Mouse (Mus musculus) frontal cortex, adult (tissue): ENCODE measurements around the gene S100b.
A peak's percentile ranks its signal among the peaks of the same experiment; 100 is the strongest.

Experiments
- ATAC-seq: cut with Nextera tagmentation; 2 replicates; pipeline ENCODE4 v1.9.2; 2017; ENCODE audit warnings: mild to moderate bottlenecking, moderate library complexity, mixed read lengths; ENCODE audit not compliant: low TSS enrichment

S100b gene

DNA sequence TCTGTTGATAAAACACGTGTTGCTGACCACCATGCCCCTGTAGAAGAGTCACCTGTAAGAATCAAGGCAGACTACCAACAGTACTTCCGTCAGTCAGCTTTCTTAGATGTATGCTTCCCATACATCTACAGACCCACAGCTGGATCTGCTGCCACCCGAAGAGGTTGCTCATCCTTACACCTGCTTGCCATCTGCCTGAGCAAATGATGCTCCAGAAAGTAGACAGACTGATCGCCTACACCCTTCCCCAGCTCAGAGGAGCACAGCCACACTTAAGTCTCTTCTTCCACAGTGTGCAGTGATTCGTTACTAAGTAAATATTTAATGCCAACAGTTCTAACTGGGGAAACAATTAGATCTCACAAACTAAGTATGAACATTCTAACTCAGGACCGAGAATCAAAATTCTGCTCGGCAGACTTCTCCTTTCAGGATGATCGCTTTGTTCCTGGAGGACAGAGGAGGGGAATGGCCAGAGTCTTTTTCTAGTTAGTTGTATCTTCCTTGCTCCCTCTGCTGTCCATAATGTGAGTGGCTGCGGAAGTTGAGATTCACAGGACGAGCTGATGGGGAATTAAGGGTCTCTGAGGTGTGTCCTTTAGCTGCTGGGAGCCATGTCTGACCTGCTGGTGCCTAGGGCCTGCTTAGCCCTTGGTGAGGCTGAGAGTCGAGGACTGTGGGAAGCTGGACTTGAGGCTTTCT, 6.9 kb downstream of the S100b start:
- peak; percentile 38 for ATAC-seq

DNA sequence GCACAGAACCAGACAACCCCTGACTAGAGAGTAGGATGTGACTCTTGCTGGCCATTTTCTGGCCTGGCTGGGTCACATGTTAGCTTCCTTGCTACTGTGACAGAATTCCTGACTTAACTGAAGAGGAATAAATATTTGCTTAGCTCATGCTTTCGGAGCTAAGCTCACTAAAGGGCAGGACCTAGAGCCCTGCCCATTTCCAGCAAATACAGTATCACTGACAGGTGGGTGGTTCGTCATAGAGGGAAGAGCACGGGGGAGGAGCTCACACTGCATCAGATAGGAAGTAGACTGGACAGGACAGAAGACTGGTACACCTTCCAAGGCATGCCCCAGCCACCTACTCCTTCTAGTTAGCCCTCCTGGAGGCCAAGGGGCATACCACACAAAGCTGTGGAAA, 7.8 kb downstream of the S100b start:
- no peak for ATAC-seq

DNA sequence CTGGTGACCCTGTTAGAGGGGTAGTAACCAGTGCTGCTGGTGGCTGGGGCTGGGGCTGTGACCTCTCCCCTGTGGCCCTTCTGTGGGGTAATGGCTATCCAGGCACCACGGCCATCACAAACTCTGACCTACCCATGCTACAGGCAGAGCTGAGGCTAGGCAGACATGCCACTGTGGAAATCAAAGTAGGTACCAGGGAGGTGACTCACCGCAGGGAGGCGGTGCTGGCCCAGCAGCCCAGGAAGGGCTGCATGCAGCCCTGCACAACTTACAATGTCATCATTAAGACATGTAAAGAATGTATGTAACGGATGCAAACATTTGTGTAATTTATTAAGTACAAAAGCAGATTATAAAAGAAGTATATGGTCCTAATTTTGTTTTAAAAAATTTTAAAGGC, 8.8 kb downstream of the S100b start:
- ATAC-seq: peak; percentile 45; the same call in 1 of the 2 replicates

DNA sequence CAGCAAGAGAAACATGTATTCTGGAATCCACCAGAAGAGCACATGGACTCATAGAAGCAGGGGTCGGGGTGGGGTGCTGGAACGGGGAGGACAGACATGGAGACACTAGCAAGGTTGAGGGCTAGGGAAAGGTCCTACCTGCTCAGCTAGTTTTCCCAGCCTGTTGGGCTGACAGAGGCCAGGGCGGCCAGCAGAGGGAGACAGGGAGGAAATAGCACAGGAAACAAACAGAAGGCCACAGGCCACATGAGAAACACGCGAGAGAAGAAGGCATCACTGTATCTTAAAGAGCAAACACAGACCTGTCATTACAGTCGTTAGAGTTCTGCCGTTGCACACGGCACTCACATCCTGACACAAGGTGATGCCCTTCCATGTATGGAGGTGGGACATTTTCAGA, 17.6 kb downstream of the S100b start:
- peak; percentile 42; the same call in 1 of the 2 replicates for ATAC-seq

DNA sequence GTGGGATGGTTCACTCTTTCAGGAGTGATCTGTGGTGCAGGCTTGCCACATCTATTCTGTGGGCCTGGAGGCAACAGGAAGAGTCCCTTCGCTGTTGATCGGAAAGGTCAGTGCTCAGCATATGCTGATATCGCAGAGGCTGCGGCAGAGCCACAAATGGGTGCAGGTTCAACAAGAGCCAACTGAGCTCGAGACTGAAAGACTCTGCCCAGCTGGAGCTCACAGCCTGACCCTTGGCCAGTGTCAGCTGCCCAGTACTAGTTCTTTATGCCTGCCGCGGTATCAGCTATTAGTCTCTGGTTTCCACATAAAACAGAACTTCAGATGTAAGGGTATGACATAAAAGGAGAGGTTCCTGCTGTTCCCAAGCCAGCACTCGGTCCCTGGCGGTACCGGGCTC, 21.6 kb downstream of the S100b start:
- ATAC-seq: no peak

DNA sequence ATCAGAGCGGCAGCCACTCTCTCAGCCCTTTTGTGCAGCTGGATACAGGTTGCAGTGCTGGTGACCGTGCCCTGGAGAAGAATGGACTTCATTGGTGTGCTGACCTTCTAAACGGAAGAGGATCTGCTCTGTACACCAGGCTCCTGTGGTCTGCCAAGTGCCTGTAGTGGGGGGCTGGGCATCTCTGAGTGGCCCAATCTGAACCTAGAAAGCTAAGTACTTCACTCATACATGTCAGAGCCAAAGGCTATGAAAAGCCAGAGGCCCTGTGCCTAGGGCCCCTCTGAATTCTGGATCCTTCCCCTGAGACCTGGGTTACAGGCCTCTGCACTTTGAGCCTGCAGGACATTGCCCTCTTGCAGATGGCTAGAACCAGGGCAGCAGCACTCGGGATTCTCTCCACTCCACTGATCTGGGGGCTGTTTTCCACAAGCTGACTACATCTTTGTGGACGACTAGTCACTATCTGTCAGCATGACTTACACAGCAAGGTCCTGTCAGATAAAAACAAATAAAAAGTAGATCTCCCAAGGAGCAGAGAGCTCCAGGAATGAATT, 25.0 kb downstream of the S100b start:
- no peak for ATAC-seq

DNA sequence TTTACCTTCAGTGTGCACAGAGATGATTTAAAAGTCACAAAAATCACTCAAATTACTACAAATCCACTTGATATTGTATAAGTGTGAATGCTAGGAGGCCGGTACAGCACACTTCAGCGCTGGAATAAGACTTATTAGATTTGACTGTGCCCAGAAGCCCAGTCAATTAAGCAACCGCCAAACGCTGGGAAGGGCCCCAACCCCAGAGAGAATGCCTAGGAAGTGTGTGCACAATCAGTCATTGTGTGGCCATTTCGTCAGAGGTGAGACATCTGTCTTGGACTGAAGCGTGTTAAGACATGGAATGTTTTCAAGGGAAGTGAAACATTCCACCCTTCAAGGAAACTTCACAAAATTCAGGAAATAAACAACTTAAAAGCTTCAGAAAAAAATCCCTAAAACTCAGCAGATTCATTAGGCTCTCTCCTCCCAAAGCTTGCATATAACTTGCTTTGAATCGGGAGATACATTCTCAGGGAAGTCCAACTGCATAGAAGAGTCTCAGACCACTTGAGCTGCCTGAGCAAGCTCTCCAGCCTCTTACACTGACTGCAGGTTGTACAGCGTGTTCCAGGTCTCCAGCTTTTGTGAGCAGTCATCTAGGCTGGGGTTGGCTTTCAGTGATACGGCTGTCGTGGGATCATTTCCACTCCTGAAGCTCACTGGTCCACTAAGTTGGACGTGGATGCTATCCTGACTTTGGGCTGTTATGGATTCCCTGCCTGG, 34.8 kb downstream of the S100b start:
- peak; percentile 11; the same call in 1 of the 2 replicates for ATAC-seq

DNA sequence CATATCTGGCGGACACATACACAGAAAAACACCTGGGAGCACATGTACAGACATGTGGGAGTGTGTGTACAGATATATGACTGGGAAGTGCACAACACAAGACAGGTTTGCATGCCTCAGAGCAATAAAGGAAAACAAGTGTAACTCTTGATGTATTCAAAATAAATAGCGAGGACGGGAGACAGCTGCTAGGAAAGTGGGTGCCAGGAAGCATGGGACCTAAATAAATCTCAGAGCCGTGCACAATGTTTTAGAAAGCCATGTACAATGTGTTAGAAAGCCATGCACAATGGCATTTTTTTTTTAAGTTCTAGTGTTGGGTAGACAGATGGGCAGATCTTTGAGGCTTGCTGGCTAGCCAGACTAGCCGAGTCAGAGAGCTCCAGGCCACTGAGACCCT, 35.4 kb downstream of the S100b start:
- ATAC-seq: peak; percentile 74

DNA sequence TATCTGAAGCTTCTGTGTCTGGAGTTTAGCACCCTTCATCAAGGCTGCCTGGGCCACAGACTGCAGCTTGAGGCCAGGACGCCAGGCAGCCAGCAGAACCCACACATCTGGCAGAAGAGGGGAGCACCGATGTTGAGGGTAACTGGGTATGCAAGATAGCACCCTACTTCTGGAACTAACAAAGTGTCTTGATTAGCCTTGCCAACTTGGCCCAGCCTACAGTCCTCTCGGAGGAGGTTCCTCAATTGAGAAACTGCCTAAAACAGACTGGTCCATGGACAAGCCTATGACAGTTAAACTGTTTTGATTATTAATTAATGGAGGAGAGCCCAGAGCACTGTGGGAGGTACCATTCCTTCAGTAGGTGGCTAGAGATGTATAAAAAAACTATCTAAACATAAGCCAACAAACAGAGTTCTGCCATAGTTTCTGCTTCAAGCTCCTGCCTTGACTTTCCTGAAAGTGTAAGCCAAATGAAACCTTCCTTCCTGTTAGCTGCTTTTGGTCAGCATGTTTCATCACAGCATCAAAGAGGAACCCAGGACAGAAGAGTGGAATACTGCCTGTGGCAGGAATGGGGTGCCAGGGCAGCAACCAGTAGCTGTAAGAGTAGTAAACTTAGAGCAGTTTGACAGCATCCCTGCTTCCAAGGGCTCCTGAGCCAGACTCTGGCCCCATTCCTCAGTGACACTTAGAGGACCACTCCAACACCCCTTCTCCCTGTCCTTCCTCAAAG, 36.5 kb downstream of the S100b start:
- ATAC-seq: no peak

DNA sequence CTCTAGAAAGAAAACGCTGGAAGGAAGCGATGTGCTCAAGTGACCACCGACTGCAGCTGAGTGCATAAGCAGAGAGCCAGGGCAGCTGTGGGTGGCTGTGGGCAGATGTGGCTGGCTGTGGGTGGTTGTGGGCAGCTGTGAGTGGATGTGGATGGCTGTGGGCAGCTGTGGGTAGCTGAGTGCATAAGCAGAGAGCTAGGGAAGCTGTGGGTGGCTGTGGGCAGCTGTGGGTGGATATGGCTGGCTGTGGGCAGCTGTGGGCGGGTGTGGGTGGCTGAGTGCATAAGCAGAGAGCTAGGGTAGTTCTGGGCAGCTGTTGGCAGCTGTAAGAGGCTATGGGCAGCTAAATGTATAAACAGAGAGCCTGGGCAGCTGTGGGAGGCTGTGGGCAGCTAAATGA, 39.6 kb downstream of the S100b start:
- no peak for ATAC-seq

DNA sequence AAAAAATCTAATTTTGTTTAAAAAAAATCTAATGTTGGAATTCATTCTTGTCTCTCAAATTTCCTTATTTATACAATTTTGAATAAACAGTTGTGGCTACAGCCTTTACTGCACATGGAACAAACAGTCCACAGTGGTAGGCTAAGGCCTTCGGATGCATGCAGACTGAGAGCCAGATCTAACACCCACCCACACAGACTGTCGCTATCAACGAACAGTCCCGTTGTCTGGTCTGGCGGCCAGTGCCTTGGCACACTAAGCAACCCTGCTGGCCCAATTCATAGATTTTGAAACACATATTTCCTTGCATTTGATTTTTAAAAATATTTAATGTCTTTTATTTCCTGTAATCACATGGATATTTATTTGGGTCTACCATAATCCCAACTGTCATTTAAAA, 46.5 kb downstream of the S100b start:
- no peak for ATAC-seq

DNA sequence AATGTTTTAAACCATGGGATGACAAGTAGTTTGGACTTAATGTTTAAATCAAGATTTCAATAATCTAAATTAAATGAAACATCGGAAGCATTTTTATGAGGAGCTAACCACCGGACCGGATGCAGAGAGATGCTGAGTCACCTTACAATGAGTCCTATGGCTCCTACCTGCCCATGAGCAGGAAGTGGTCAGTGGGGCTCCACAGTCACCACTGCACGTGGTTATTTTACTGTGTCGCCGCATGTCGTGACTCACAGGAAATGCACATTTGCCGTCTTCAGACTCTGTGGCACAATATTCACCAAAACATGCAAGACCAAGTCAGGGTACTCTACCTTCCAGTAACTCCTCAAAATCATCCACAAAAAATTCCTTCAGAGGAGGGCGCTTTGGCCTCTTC, 53.1 kb downstream of the S100b start:
- peak; percentile 9; the same call in 1 of the 2 replicates for ATAC-seq
